Mouse (Mus musculus) spleen, adult 18-20 months (tissue): ENCODE data around the gene Gp9.

Experiments
- DNase-seq, 2 experiments: peaks; one replicate each; pipeline ENCODE4 v3.0.0; 2022; ENCODE audit warnings: mixed read lengths in 2 of 2

Gene Gp9

DNA sequence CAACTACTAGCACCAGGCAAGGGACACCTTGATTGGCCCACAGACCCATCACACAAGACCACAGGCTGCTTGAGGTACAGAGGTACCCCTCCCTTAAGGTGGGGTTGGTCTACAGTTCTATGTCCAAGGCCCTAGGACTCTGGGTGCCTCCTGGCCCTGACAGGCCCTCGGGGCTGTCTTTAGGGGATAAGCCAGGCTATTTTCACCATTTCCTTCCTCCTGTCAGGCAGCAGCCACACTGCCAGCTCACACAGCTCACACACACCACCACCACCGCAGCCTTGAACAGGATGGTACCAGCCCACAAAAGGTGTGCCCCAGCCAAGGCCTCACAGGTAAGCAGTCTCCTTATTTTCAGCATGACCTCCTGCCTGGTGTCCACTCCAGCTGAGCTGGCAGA, at the start of gene Gp9:
Gene Gp9, plus strand, starts transcription at position 231 of the 400 bp plus-strand sequence.
- DNase-seq, result no peak

- no peak for DNase-seq
Measured at GRCm38 (mm10) chr6:87728102-87728501, 49.8 kb upstream of the Gp9 start.

- DNase-seq, result no peak
Measured at GRCm38 (mm10) chr6:87730141-87730540, 47.7 kb upstream of the Gp9 start.

DNA sequence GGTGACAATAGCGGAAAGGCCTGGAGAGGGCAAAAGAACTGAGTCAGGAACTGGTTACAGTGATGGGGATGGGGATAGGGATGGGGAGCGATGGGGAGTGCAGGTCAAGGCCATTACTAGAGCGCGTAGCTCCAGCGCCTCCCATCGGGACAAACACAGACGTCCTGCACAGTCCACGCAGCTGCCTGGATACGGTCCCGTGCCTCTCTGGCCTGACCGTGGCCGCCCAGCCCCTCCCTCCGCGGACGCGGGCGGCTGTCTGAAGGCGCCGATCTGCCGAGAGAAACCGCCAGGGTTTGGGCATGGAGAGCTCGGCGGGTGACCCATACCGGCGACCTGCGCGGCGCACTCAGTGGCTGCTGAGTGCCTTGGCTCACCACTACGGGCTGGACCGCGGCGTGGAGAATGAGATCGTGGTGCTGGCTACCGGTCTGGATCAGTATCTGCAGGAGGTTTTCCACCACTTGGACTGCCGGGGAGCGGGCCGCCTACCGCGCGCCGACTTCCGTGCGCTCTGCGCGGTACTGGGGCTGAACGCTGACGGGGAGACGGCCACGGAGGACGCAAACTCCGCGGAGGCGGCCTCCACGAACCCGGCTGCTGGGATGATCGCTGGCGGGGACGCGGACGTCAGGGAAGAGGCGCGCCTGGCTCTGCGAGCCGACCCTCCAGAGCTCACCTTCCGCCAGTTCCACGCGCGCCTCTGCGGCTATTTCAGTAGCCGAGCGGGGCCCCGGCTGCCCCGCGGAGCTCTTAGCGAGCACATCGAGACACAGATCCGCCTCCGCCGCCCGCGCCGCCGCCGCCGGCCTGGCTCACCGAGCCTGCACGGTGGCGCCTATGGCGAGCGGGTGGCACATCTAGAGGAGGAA, 47.0 kb upstream of the Gp9 start, which contains the start of gene Efcc1:
Gene Efcc1, plus strand, starts transcription at position 279 of the 872 bp plus-strand sequence.
- no peak for DNase-seq

DNA sequence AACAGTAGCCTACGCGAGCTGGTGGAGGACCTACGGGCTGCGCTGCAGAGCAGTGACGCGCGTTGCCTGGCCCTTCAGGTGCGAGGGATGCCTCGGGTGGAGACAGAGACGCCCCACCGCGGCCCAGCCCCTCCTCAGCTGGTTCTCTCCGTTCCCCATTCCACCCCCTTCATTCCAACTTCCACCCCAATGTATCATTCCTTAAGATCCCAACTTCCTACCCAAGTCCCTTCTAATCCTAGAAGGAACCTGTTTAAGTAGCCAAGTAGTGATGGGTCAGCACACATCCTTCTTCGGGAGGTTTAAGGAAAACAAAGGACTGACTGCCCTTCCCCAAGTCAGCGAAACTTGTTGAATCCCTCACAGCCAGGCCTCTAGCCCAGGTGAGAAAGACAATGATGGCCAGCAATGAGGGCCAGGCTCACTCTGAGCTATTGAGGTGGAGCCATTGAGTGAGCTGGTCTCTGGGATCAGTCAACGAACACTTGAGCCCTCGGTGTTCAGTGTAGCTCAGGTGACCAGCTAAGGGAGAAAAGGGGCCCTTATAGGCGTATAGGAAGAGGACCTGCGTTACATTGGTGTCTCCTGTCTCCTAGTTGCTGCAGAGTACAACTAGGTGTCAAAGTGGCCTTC, 46.3 kb upstream of the Gp9 start:
- no peak for DNase-seq

- DNase-seq, result no peak
Measured at GRCm38 (mm10) chr6:87732151-87733011, 45.5 kb upstream of the Gp9 start.

DNA sequence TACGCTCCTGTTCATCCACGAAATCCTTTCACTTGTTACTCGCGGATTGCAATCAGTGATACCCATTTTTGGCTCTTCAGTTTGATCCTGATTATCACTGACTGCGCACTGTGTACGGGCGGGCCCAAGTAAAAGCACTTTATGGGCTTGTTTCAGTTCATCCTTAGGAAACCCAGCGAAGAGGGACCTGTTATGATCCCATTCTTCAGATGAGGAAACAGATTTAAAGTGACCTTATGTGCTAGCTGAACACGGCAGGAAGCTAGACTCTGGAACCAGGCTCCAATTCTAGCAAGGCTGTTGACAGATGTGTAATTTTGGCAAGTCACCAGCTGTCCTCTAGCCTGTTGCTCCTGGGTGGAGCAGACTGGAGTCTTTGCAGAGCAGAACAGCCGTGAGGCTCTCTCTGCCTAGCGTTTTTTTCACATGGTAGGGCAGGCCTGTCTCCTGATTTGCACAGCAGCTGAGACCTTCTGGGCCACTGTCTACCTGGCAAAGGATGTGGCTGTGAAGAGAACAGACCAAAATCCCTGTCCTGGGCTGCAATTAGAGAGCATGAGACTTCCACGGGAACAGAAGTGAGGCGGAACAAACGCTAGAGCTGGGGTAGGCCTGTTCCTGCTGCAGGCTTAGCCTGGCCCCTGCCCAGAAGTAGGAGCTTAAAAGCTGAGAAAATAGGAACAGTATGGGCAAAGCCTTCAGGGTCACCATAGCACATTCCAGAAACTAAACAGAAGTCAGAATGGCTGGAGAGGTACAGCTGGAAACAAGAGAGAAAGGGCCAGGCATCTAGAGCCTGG, 44.5 kb upstream of the Gp9 start:
- DNase-seq, result no peak

GRCm38 (mm10) chr6:87734136-87734535, 43.7 kb upstream of the Gp9 start:
- no peak for DNase-seq

DNA sequence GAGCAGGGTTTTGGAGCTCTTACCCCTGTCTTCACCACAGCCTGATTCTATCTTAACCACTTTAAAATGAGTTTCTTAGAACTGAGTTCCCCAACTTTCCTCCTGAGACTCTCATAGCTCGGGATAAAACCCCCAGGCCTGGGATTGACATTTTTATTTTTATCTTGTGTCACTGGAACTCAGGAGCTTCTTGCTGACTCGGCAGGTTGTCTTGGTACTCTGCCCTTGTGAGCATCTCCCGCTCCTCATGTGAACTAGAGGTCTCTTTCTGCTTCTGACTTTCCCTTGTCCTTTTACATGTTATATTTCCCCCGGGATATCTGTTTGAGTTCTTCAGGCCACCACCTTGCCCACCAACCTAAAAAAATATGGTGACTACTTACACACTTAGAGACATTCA, 40.9 kb upstream of the Gp9 start:
- no peak for DNase-seq

DNA sequence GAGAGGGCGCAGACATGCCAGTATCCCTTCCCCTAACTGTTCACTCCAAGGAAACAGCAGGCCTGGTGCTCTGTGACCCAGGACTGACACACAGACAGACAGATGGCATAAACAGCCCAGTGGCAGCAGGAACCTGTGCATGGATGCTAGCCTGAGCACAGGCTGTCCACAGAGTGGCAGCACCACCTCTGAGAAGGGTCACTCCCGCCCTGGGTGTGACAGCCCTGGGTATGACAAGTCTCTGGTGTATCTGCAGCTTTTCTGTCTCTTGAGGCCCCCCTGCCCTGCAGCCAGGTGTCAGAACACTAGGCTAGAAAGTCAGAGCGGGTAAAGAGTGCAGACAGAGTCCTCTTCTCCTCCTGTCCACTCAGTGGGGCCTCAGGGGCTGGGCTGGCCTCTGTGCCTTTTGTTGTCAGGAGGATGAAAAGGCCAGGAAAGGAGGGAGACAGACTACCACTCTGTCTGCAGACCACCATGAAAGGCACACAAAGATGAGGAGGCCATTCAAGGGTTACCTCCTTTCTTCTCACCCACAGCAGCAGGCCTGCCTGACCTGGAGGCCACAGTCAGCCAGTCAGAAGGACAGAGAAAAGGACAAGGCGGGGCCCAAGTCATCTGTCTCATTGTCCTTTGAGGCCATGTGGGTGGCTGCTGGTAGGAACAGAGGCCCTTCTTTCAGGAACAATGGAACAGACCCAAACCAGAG, 39.8 kb upstream of the Gp9 start:
- DNase-seq, result no peak

GRCm38 (mm10) chr6:87739898-87740297, 38.0 kb upstream of the Gp9 start:
- DNase-seq, result no peak

DNA sequence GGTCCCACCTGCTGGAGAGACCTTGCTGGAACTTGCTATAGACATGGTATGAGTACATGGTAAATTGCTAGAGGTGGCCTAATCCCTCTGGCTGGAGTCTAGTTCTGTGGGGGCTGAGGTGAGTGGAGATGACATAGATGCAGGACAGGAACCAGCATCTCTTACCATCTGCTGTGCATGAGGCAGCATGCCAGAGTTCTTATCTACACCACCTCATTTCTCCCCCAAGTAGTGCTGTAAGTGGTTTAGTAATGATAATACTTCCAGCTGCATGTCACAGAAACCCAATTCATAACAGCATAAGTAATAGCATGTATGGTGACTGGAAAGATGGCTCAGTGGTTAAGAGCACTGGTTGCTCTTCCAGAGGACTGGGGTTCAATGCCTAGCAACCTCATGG, 37.4 kb upstream of the Gp9 start:
- DNase-seq, result no peak

DNA sequence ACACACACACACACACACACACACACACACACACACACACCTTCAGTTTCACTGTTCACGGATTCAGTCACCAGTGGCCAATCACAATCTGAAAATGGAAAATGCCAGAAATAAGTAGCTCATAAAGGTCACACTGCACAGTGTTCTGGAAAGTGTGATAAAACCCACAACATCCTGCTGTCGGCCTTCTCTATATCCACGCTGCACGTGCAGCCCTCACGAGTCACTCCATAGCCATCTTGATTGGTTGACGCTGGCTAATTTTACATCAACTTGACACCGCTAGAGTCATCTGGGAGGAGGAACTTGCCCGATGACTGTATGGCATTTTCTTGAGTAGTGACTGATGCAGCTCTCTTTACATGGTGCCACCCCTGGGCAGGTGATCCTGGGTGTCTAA, 35.9 kb upstream of the Gp9 start:
- DNase-seq, result no peak

DNA sequence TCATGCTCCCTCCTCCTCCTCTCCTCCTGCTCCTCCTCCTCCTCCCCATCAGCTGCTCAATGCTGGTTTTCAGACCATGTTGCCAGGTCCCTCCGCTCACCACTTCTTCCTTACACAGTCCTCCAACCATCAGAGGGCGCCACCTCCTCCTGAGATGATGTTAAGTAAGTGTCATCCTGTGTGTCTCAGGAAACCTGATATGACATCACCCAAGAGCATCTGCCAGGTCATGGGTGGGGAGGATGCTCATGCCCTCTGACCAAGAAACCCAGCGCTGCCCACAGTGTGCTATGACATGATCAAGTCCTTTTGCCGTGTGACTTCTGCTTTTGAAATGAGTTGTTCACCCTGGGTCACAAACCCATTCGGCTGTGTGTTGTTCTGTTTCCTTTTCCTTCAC, 35.1 kb upstream of the Gp9 start:
- no peak for DNase-seq

GRCm38 (mm10) chr6:87743281-87743680, 34.6 kb upstream of the Gp9 start:
- no peak for DNase-seq

- no peak for DNase-seq
Measured at GRCm38 (mm10) chr6:87744632-87745031, 33.2 kb upstream of the Gp9 start.

DNA sequence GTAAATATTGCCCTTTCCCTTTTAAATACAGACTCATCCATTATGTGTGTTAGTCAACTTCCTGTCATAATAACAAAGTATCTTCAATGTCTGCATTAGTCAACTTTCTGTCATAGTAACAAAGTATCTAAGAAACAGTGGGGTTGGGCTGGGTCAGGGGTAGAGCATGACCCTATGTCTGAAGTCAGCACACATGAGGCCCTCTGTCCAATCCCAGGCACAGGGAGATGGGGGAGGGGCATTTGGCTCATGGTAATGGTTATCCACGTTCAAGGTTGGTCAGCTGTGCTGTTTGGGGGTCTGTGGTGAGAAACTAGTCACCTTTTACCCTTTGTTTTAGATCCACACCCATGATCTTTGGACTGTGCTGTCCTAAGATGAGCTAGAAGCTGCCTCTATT, 32.6 kb upstream of the Gp9 start:
- no peak for DNase-seq

GRCm38 (mm10) chr6:87746059-87746458, 31.8 kb upstream of the Gp9 start:
- DNase-seq, result no peak

- no peak for DNase-seq
Measured at GRCm38 (mm10) chr6:87746849-87747248, 31.0 kb upstream of the Gp9 start.

- DNase-seq, result no peak
Measured at GRCm38 (mm10) chr6:87748078-87748477, 29.8 kb upstream of the Gp9 start.

DNA sequence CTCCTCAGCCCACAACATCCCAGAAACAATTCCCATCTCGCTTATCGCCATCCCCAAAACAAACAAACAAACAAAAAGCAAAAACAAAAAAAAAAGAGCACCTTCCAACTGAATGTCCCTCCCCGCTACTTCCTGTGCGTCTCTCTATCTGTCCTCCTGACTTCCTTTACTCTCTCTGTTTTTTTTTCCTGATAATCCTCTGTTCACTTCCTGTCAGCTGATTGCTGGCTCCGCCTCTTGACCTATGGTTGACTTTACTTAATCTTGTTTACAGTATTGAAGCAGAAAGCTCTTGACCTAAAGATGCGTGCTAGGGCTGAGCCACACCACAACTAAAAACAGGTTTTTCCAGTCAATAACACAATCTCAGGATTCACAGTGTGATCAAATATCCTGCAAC, 29.3 kb upstream of the Gp9 start:
- DNase-seq, result no peak
